Mouse (Mus musculus) lung, adult 2 months (tissue): Measurements from ENCODE around the gene Gpcpd1. TPM values are rescaled to one million over a fixed set of nuclear protein-coding genes. Genes with fewer than 3 reads are reported as not detected.

Source experiments
- DNase-seq: peaks from one replicate; pipeline ENCODE4 v3.0.0; 2022
- H3K4me1 ChIP-seq: fragments of 200-500 bp; 2 replicates; pipeline ENCODE4 v1.6.1; 2011; ENCODE audit warnings: low read length; ENCODE audit not compliant: control insufficient read depth, insufficient read depth
- H3K4me3 ChIP-seq: fragments of 200-500 bp; replicated peaks from 2 replicates; pipeline ENCODE3; 2011; ENCODE audit warnings: low read depth, mild to moderate bottlenecking, control low read depth, low read length; ENCODE audit errors: extremely low read depth
- CTCF ChIP-seq: fragments of 200-500 bp; IDR thresholded peaks from 2 replicates; pipeline ENCODE4 v1.5.1; 2011; ENCODE audit warnings: mild to moderate bottlenecking, low read length, control low read depth; ENCODE audit not compliant: insufficient read depth
- POLR2A ChIP-seq: fragments of 200-500 bp; IDR thresholded peaks from 2 replicates; pipeline ENCODE4 v1.6.1; 2011; ENCODE audit warnings: low read depth, mild to moderate bottlenecking, control low read depth, low read length, borderline replicate concordance; ENCODE audit errors: extremely low read depth
- WGBS: fragments of 180-500 bp; shearing (Covaris S2); methylation state at CpG from one replicate; pipeline ENCODE4 v1.1.7; 2018; 5-methylcytosine and 5-hydroxymethylcytosine counted together
- polyA plus RNA-seq: library from polyadenylated mRNA; depleted of rRNA; stranded (reverse); fragments of >200 nt; gene quantifications from 2 replicates; pipeline ENCODE4 v1.2.3, GENCODE M21; 2012; rRNA removed

Gene Gpcpd1
- polyA plus RNA-seq, result 7.2 and 12.4 TPM in 2 replicates

DNA sequence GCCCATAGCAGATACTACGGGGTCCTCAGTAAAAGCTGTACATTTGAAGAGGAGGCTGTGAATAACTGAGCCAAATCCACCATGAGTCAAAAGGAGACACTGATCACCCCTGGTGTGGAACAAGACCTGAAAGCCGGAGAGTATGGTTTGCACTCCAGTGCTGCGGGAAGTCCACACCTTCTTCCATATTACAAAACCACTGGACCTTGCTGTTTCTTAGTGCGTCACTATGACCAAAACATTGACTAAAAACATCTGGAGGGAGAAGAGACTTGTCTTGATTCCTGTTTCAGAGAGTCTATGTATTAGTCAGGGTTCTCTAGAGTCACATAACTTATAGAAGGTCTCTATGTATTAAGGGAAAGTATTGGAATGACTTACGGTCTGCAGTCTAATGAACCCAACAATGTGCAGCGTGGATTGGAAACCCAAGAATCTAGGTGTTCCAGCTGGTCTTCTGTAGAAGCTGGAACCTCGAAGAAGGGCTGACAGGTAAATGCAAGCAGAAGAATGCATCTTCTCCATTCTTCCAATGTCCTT lies at the start of gene Gpcpd1:
Gene Gpcpd1, minus strand, starts transcription at position 490 of the 540 bp plus-strand sequence.
- H3K4me1 ChIP-seq, result peaks cover 2% of the 10 kb centered on the region; the same call in 1 of the 2 replicates
- H3K4me3 ChIP-seq, result no peak within 1 kb of the TSS
- TF ChIP-seq POLR2A, result no peak
- TF ChIP-seq CTCF, result no peak
- WGBS, result 94% methylated on average over 7 of the region's 7 CpGs
- DNase-seq, result no peak

GRCm38 (mm10) chr2:132636534-132636933 lies 49.0 kb upstream of the Gpcpd1 start:
- 75% methylated on average over 1 of the region's 1 CpGs for WGBS
- Histone ChIP-seq H3K4me3 (no peak overlapping the region), H3K4me1 (no peaks in the 10 kb centered on the region)
- no peak for TF ChIP-seq POLR2A
- TF ChIP-seq CTCF, result no peak
- no peak for DNase-seq

GRCm38 (mm10) chr2:132628626-132629025 lies 41.1 kb upstream of the Gpcpd1 start:
- Histone ChIP-seq H3K4me3 (no peak overlapping the region), H3K4me1 (no peaks in the 10 kb centered on the region)
- DNase-seq, result no peak
- TF ChIP-seq CTCF (no peak), POLR2A (no peak)
- WGBS, result 93% methylated on average over 2 of the region's 2 CpGs

- DNase-seq, result no peak
- WGBS, result 79% methylated on average over 1 of the region's 1 CpGs
- Histone ChIP-seq H3K4me1 (no peaks in the 10 kb centered on the region), H3K4me3 (no peak overlapping the region)
- TF ChIP-seq POLR2A (no peak), CTCF (no peak)
These were observed 35.6 kb upstream of the Gpcpd1 start for GRCm38 (mm10) chr2:132623092-132623491.

DNA sequence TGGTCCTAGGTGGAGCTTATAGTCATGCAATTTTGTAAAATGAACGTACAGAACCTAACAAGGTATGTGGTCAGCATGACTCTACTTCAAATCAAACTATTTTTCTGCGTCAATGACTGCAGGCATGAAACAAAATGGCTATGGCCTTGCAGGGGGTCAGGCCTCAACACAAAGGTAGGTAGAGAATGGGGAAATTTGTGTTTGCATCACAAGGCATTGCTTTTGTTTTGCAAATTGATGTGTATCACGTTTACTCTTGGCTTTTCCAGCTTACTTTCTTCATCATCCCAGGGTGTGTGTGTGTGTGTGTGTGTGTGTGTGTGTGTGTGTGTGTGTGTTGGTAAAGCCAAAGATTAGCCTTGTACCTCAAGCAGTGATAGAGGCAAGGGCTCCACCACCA lies 30.2 kb upstream of the Gpcpd1 start:
- DNase-seq, result no peak
- Histone ChIP-seq H3K4me3 (no peak overlapping the region), H3K4me1 (peaks cover 4% of the 10 kb centered on the region; the same call in 1 of the 2 replicates)
- WGBS, result 84% methylated on average over 3 of the region's 3 CpGs
- no peak for TF ChIP-seq CTCF

GRCm38 (mm10) chr2:132613581-132614188 lies 26.2 kb upstream of the Gpcpd1 start:
- Histone ChIP-seq H3K4me3 (no peak overlapping the region), H3K4me1 (peaks cover 4% of the 10 kb centered on the region; the same call in 1 of the 2 replicates)
- DNase-seq, result no peak
- WGBS, result 19% methylated on average over 5 of the region's 5 CpGs
- TF ChIP-seq POLR2A, result no peak
- no peak for TF ChIP-seq CTCF

- 86% methylated on average over 4 of the region's 4 CpGs for WGBS
- no peak for TF ChIP-seq CTCF
- no peak for TF ChIP-seq POLR2A
- Histone ChIP-seq H3K4me3 (no peak overlapping the region), H3K4me1 (peaks cover 9% of the 10 kb centered on the region; the same call in 1 of the 2 replicates)
- no peak for DNase-seq
These were observed 24.2 kb upstream of the Gpcpd1 start for GRCm38 (mm10) chr2:132611551-132612233.

GRCm38 (mm10) chr2:132607141-132608093 lies 19.9 kb upstream of the Gpcpd1 start:
- 43% methylated on average over 10 of the region's 10 CpGs for WGBS
- Histone ChIP-seq H3K4me3 (no peak overlapping the region), H3K4me1 (peaks cover 9% of the 10 kb centered on the region)
- DNase-seq, result peak; percentile 16
- TF ChIP-seq POLR2A (no peak), CTCF (no peak)
